9 mouse cellular contexts compared by ENCODE assay signal in the genomic region with DNA sequence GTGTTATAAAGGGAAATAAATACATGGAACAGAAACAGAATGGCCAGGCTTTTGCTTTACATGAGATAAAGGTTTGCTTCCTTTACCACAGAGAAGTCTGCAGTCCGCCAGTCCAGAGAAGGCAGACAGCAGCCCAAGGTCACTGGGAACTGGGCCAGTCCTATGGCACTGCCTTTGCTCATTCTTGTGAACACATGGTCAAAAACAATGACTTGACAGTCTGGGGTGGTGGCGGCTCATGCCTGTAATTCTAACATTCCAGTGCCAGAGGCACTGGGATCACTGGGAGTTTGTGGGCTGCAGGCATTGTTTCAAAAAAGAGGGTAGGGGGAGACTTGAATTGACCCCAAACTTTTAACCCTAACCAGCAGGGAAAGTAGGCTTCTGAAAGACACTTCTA. TPM values are rescaled to one million over a fixed set of nuclear protein-coding genes. Genes with fewer than 3 reads are reported as not detected.
DNase-seq lines count a peak whose midpoint lies in the region; ATAC-seq and TF ChIP-seq lines count a peak whose summit lies in the region.
"Had no signal": no experiment of that assay in that cellular context is flagged by ENCODE, and none has a peak within 500 bp of the region (broad histone marks: within the 10 kb centered on the region; RNA-seq: fewer than 3 reads in every experiment).

No protein-coding gene starts in this region.

- H3K36me3 ChIP-seq in intestine, embryonic 15.5 days: no peaks in the 10 kb centered on the region
- H3K36me3 ChIP-seq: limb, embryonic 10.5 days had no signal

- ATAC-seq in intestine, embryonic 15.5 days: no peak; the same call in 1 of the 2 replicates
- no peak for ATAC-seq in CD4-positive, CD25-positive, alpha-beta regulatory T cell, adult 4 months

- no peak overlapping the region for H3K4me2 ChIP-seq in intestine, embryonic 15.5 days (replicated peaks)

- H3K27me3 ChIP-seq in intestine, embryonic 15.5 days (replicated peaks): no peaks in the 10 kb centered on the region

- peak overlapping the region; percentile 18; the same call in 1 of the 2 replicates for H3K27ac ChIP-seq in layer of hippocampus, adult 2 months
- peak overlapping the region; percentile 22; the same call in 1 of the 2 replicates for H3K27ac ChIP-seq in intestine, embryonic 15.5 days
- H3K27ac ChIP-seq: limb, embryonic 10.5 days had no signal

- peaks cover 6% of the 10 kb centered on the region; the same call in 1 of the 2 replicates for H3K4me1 ChIP-seq in intestine, embryonic 15.5 days (replicated peaks)

- TF ChIP-seq CTCF in layer of hippocampus, adult 2 months (conservative IDR thresholded peaks at IDR 0.05): no peak

- no peak overlapping the region for H3K9ac ChIP-seq in intestine, embryonic 15.5 days

- H3K4me3 ChIP-seq in layer of hippocampus, adult 2 months: no peak overlapping the region
- no peak overlapping the region for H3K4me3 ChIP-seq in intestine, embryonic 15.5 days (replicated peaks)
- H3K4me3 ChIP-seq: limb, embryonic 10.5 days had no signal

- DNase-seq in layer of hippocampus, adult 2 months (ENCODE audit: low spot score in 2 of 2): no peak
- no peak for DNase-seq in layer of hippocampus, adult 8-10 months (ENCODE audit: low spot score in 2 of 2)
- DNase-seq in brain, adult 2 months (ENCODE audit: low read depth, low spot score): peak; percentile 53
- DNase-seq in lung, postnatal 4 days: peak; percentile 28 to 59
- no peak for DNase-seq in cerebellum, postnatal 4 days (ENCODE audit: low spot score in 2 of 2)
- no peak for DNase-seq in gastrocnemius, adult 8-10 months (ENCODE audit: low spot score in 2 of 2)

- 65% methylated on average over 2 of the region's 2 CpGs for WGBS in intestine, embryonic 15.5 days

- no peaks in the 10 kb centered on the region for H3K9me3 ChIP-seq in intestine, embryonic 15.5 days
- H3K9me3 ChIP-seq: limb, embryonic 10.5 days had no signal

RNA-seq across cellular contexts. Expression of a gene that starts 5.3 kb away (rescaled TPM):
- total RNA-seq in layer of hippocampus, adult 2 months (2021): 10 to 100 TPM; 85.8 to 96.9 TPM
- total RNA-seq in layer of hippocampus, adult 8-10 months (2022): 10 to 100 TPM; 87.0 to 94.5 (median 92.4) TPM
- 313 and 339 TPM in 2 replicates for polyA plus RNA-seq in intestine, embryonic 15.5 days (2015; fragmentation: Nextera tagmentation; extraction: Ambion mirVana)
- 100 to 1,000 TPM; 108 to 127 TPM for polyA plus RNA-seq in CD4-positive, CD25-positive, alpha-beta regulatory T cell, adult 4 months (2017; shearing (Covaris generic))
- total RNA-seq in gastrocnemius, adult 8-10 months (2022): 100 to 1,000 TPM; 117 to 180 (median 157) TPM

Comparison
In these comparisons a context has a peak if more than half of its experiments do, and no peak if none do; other contexts are left out.
1. DNase-seq: peak in brain, adult 2 months (single experiment) and lung, postnatal 4 days (2 of 2); none in layer of hippocampus, adult 2 months (0 of 2), layer of hippocampus, adult 8-10 months (0 of 2), cerebellum, postnatal 4 days (0 of 2) and gastrocnemius, adult 8-10 months (0 of 2).